Mouse (Mus musculus): ENCODE results near the gene Map3k20. TPM values are rescaled to one million over a fixed set of nuclear protein-coding genes. Genes with fewer than 3 reads are reported as not detected.
A peak's percentile ranks its signal among the peaks of the same experiment; 100 is the strongest.

The Map3k20 gene
- polyA plus RNA-seq, 1 experiment, result 3.0 TPM

- DNase-seq (ENCODE audit: low read depth in 1 of 2, low spot score in 2 of 2), result no peak
- Histone ChIP-seq H3K4me1 (ENCODE audit: control insufficient read depth, insufficient read depth, insufficient read length) (peaks cover 3% of the 10 kb centered on the region), H3K4me3 (ENCODE audit: extremely low read depth, insufficient read depth, insufficient read length) (no peak overlapping the region), H3K27ac (ENCODE audit: insufficient read depth, low read length) (no peak overlapping the region), H3K27me3 (ENCODE audit: control insufficient read depth, insufficient read depth, low read length) (peaks cover 8% of the 10 kb centered on the region), H3K36me3 (ENCODE audit: control insufficient read depth, insufficient read depth, low read length) (no peaks in the 10 kb centered on the region)
- WGBS, result 88% methylated on average over 11 of the region's 11 CpGs
- TF ChIP-seq CTCF (IDR thresholded peaks at IDR 0.05; ENCODE audit: extremely low read depth, insufficient read depth, insufficient read length, insufficient replicate concordance), result no peak
- no peak for TF ChIP-seq POLR2A (IDR thresholded peaks at IDR 0.05; ENCODE audit: low read depth, low read length)
Measured at GRCm38 (mm10) chr2:72288932-72289534, 3.6 kb downstream of the Map3k20 start.

DNA sequence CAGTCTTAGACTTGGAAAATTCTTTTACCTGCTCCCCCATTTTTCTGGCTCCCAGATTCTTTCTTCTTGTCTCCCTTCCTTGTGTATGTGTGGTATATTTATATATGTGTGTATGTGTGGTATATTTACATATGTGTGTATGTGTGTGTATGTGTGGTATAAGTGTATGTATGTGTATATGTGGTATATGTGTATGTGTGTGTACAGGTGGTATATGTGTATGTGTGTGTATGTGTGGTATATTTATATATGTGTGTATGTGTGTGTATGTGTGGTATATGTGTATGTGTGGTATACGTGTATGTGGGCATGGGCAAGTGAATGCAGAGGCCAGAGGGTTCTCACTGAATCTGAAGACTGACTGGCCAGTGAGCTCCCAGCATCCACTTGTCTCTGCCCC lies 5.7 kb downstream of the Map3k20 start:
- TF ChIP-seq POLR2A (IDR thresholded peaks at IDR 0.05; ENCODE audit: low read depth, low read length) (no peak), CTCF (IDR thresholded peaks at IDR 0.05; ENCODE audit: extremely low read depth, insufficient read depth, insufficient read length, insufficient replicate concordance) (no peak)
- 71% methylated on average over 1 of the region's 1 CpGs for WGBS
- Histone ChIP-seq H3K36me3 (ENCODE audit: control insufficient read depth, insufficient read depth, low read length) (no peaks in the 10 kb centered on the region), H3K27ac (ENCODE audit: insufficient read depth, low read length) (no peak overlapping the region), H3K4me3 (ENCODE audit: extremely low read depth, insufficient read depth, insufficient read length) (no peak overlapping the region), H3K27me3 (ENCODE audit: control insufficient read depth, insufficient read depth, low read length) (0 out of 2 replicates have a peak, but pooled peaks cover under 1% of the 10 kb centered on the region), H3K4me1 (ENCODE audit: control insufficient read depth, insufficient read depth, insufficient read length) (no peaks in the 10 kb centered on the region)
- DNase-seq (ENCODE audit: low read depth in 1 of 2, low spot score in 2 of 2), result no peak

- 69% methylated on average over 8 of the region's 8 CpGs for WGBS
- no peaks in the 10 kb centered on the region for H3K4me1 ChIP-seq (ENCODE audit: control insufficient read depth, insufficient read depth, insufficient read length)
- TF ChIP-seq CTCF (IDR thresholded peaks at IDR 0.05; ENCODE audit: extremely low read depth, insufficient read depth, insufficient read length, insufficient replicate concordance) (no peak), POLR2A (IDR thresholded peaks at IDR 0.05; ENCODE audit: low read depth, low read length) (no peak)
- H3K4me3 ChIP-seq (ENCODE audit: extremely low read depth, insufficient read depth, insufficient read length), result no peak overlapping the region
- no peak overlapping the region for H3K27ac ChIP-seq (ENCODE audit: insufficient read depth, low read length)
- no peak for DNase-seq (ENCODE audit: low read depth in 1 of 2, low spot score in 2 of 2)
- H3K36me3 ChIP-seq (ENCODE audit: control insufficient read depth, insufficient read depth, low read length), result no peaks in the 10 kb centered on the region
- no peaks in the 10 kb centered on the region for H3K27me3 ChIP-seq (ENCODE audit: control insufficient read depth, insufficient read depth, low read length)
Measured at GRCm38 (mm10) chr2:72292573-72292972, 7.1 kb downstream of the Map3k20 start.

DNA sequence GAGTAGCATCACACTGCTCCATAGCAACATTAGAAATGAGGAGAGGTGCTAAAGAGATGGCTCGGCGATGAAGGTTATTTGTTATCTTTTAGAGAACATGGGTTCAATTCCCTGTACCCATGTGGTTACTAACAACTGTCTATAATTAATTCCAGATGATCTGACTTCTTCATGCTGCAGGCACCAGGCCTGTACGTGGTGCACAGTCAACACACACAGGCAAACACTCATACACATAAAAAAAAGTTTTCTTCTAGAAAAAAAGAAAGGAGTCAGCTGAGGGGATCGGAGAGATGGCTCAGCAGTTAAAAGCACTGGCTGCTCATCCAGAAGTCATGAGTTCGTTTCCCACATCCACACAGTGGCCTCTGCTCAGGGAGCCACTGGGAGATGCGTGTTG lies 9.6 kb downstream of the Map3k20 start:
- no peaks in the 10 kb centered on the region for H3K27me3 ChIP-seq (ENCODE audit: control insufficient read depth, insufficient read depth, low read length)
- no peak overlapping the region for H3K27ac ChIP-seq (ENCODE audit: insufficient read depth, low read length)
- H3K36me3 ChIP-seq (ENCODE audit: control insufficient read depth, insufficient read depth, low read length), result no peaks in the 10 kb centered on the region
- TF ChIP-seq POLR2A (IDR thresholded peaks at IDR 0.05; ENCODE audit: low read depth, low read length), result no peak
- no peak for DNase-seq (ENCODE audit: low read depth in 1 of 2, low spot score in 2 of 2)
- H3K4me1 ChIP-seq (ENCODE audit: control insufficient read depth, insufficient read depth, insufficient read length), result no peaks in the 10 kb centered on the region
- 95% methylated on average over 6 of the region's 6 CpGs for WGBS
- H3K4me3 ChIP-seq (ENCODE audit: extremely low read depth, insufficient read depth, insufficient read length), result no peak overlapping the region

DNA sequence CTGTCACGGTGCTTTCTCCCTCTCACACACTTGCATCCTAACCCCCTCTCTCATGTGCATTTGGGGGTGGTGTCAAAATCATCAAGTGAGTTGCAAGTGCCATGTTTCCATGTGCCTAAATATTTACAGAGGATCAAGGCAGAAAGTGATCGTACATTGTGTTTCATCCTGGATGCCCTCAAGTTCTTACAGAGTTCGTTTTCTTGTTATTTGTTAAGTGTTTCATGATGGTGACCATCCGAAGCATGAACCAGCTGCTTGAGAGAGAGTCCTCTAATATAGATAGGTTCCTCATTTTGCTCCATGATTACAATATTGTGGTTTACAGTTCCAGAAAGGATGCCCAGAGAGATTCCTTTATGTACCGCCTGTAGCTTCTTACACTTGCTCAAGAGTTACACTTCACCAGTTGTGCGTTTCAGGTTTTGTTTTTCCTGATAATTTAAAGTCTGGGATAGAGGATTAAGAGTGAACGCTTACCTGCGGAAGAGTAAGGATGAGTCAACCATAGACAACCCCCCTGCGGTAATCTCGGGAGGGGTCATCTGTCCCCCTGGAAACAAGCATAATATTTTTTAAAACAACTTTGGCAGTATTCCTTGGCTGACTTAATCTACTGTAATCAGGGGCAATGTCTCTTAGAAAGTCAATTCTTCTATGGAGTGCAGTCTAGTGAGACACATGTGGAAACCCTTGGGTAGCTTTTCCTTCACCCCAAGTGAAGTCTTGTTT lies 11.7 kb downstream of the Map3k20 start:
- Histone ChIP-seq H3K4me1 (ENCODE audit: control insufficient read depth, insufficient read depth, insufficient read length) (no peaks in the 10 kb centered on the region), H3K27me3 (ENCODE audit: control insufficient read depth, insufficient read depth, low read length) (no peaks in the 10 kb centered on the region), H3K27ac (ENCODE audit: insufficient read depth, low read length) (no peak overlapping the region), H3K4me3 (ENCODE audit: extremely low read depth, insufficient read depth, insufficient read length) (no peak overlapping the region), H3K36me3 (ENCODE audit: control insufficient read depth, insufficient read depth, low read length) (no peaks in the 10 kb centered on the region)
- TF ChIP-seq POLR2A (IDR thresholded peaks at IDR 0.05; ENCODE audit: low read depth, low read length), result no peak
- no peak for TF ChIP-seq CTCF (IDR thresholded peaks at IDR 0.05; ENCODE audit: extremely low read depth, insufficient read depth, insufficient read length, insufficient replicate concordance)
- no peak for DNase-seq (ENCODE audit: low read depth in 1 of 2, low spot score in 2 of 2)
- 83% methylated on average over 10 of the region's 10 CpGs for WGBS

DNA sequence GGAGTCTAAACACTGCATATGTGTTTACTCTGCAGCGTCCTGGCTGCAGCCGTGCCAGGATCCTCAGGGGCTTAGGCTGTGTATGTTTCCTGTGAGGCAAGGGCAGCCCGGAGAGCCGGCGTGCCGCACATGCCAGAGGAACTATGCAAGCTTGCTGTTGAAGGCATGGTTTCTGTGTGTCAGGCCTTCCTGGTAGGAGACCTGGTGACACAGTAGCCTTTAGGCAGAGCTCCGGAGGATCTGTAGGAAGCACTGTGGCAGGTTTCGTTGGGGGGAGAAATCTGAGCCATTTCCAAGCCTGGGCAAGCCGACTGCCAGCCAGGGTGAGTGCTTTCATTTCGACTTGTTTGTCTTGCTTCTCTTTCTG lies 12.3 kb downstream of the Map3k20 start:
- no peak for DNase-seq (ENCODE audit: low read depth in 1 of 2, low spot score in 2 of 2)
- Histone ChIP-seq H3K27ac (ENCODE audit: insufficient read depth, low read length) (0 out of 2 replicates have a peak overlapping the region, but pooled peaks have one; percentile 26), H3K4me1 (ENCODE audit: control insufficient read depth, insufficient read depth, insufficient read length) (no peaks in the 10 kb centered on the region), H3K4me3 (ENCODE audit: extremely low read depth, insufficient read depth, insufficient read length) (no peak overlapping the region), H3K27me3 (ENCODE audit: control insufficient read depth, insufficient read depth, low read length) (no peaks in the 10 kb centered on the region), H3K36me3 (ENCODE audit: control insufficient read depth, insufficient read depth, low read length) (no peaks in the 10 kb centered on the region)
- 72% methylated on average over 10 of the region's 10 CpGs for WGBS
- no peak for TF ChIP-seq POLR2A (IDR thresholded peaks at IDR 0.05; ENCODE audit: low read depth, low read length)
- TF ChIP-seq CTCF (IDR thresholded peaks at IDR 0.05; ENCODE audit: extremely low read depth, insufficient read depth, insufficient read length, insufficient replicate concordance), result no peak

- no peak for DNase-seq (ENCODE audit: low read depth in 1 of 2, low spot score in 2 of 2)
- TF ChIP-seq CTCF (IDR thresholded peaks at IDR 0.05; ENCODE audit: extremely low read depth, insufficient read depth, insufficient read length, insufficient replicate concordance) (peak; percentile 4; the same call in 1 of the 2 replicates), POLR2A (IDR thresholded peaks at IDR 0.05; ENCODE audit: low read depth, low read length) (no peak)
- Histone ChIP-seq H3K36me3 (ENCODE audit: control insufficient read depth, insufficient read depth, low read length) (no peaks in the 10 kb centered on the region), H3K4me1 (ENCODE audit: control insufficient read depth, insufficient read depth, insufficient read length) (no peaks in the 10 kb centered on the region), H3K4me3 (ENCODE audit: extremely low read depth, insufficient read depth, insufficient read length) (no peak overlapping the region), H3K27me3 (ENCODE audit: control insufficient read depth, insufficient read depth, low read length) (no peaks in the 10 kb centered on the region), H3K27ac (ENCODE audit: insufficient read depth, low read length) (no peak overlapping the region)
- 60% methylated on average over 4 of the region's 4 CpGs for WGBS
Measured at GRCm38 (mm10) chr2:72298406-72298805, 13.0 kb downstream of the Map3k20 start.
